ENCODE assay signal across 8 mouse cellular contexts in the genomic region with DNA sequence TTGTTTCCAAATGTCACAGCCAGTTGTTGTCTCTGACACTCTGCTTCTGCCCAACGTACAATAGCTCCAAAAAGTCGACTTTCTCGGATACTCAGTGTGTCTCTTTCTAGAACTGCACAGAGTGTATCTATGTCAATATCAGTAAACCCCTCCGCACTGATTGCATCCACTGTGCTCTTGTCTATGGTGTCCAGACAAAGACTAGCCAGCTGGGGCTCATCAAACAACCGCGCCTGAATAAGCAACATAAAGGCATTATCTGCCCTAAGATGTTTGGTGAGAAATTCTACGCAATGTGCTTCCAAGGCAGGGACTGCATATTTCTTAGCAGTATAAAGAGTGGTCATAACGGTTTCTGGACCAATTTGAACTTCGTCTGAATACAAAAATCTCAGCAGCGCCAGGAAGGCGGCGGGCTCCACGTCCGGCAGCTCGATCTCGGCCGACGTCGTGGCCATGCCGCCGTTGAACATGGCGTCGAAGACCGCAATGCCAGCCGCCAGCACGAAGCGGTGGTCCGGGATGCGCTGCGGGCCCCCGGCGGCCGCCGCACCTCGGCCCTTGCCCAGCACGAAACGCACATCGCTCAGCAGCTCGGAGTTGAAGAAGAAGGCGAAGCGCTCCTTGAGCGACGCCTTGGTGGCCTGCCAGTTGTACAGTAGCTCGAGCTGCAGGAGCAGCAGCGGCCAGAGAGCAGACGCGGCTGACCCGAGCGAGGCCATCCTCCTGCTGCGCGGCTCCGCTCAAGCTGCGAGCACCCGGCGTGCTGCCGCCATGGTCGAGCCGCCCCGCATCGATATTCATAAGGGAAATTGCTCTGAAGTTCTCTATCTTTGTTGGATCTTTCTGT. TPM values are rescaled to one million over a fixed set of nuclear protein-coding genes. Genes with fewer than 3 reads are reported as not detected.
DNase-seq lines count a peak whose midpoint lies in the region; ATAC-seq and TF ChIP-seq lines count a peak whose summit lies in the region.
"Not testable (repeated sequence)": the region's sequence is repeated elsewhere in the genome, so short reads cannot be mapped to it uniquely, and the experiment has no call there.
"Had no signal": no experiment of that assay in that cellular context is flagged by ENCODE, and none has a peak within 500 bp of the region (broad histone marks: within the 10 kb centered on the region; RNA-seq: fewer than 3 reads in every experiment).

No protein-coding gene starts in this region.

- not testable (repeated sequence) for H3K36me3 ChIP-seq in forebrain, embryonic 12.5 days (replicated peaks); heart, embryonic 16.5 days (ENCODE audit: control insufficient read depth, insufficient read depth); intestine, postnatal 0 days (ENCODE audit: control insufficient read depth, insufficient read depth); neural tube, embryonic 14.5 days (ENCODE audit: control insufficient read depth, insufficient read depth, low read length)

- not testable (repeated sequence) for H3K9me3 ChIP-seq in forebrain, embryonic 12.5 days; heart, embryonic 16.5 days (replicated peaks; ENCODE audit: control insufficient read depth, low read length); intestine, postnatal 0 days (ENCODE audit: control insufficient read depth); neural tube, embryonic 14.5 days (ENCODE audit: control insufficient read depth, low read length)

- peak overlapping the region; percentile 20; the same call in 1 of the 2 replicates for H3K4me3 ChIP-seq in forebrain, embryonic 12.5 days (replicated peaks)
- peak overlapping the region; percentile 37 for H3K4me3 ChIP-seq in heart, embryonic 16.5 days (ENCODE audit: low read length)
- H3K4me3 ChIP-seq in intestine, postnatal 0 days (ENCODE audit: low read depth, low read length), result peak overlapping the region; percentile 9; the same call in 1 of the 2 replicates
- peak overlapping the region; percentile 22; the same call in 1 of the 2 replicates for H3K4me3 ChIP-seq in neural tube, embryonic 14.5 days (ENCODE audit: low read depth, low read length)

- TF ChIP-seq CTCF in intestine, postnatal 0 days (IDR thresholded peaks at IDR 0.05; ENCODE audit: low read depth), result not testable (repeated sequence)

- H3K4me2 ChIP-seq in forebrain, embryonic 12.5 days, result peak overlapping the region; percentile 43
- H3K4me2 ChIP-seq in heart, embryonic 16.5 days (ENCODE audit: low read depth, low read length), result peak overlapping the region; percentile 60
- peak overlapping the region; percentile 52 for H3K4me2 ChIP-seq in intestine, postnatal 0 days (replicated peaks; ENCODE audit: low read depth)
- H3K4me2 ChIP-seq in neural tube, embryonic 14.5 days (ENCODE audit: low read depth, low read length), result peak overlapping the region; percentile 34

- not testable (repeated sequence) for H3K27ac ChIP-seq in forebrain, embryonic 12.5 days; heart, embryonic 16.5 days (ENCODE audit: low read length); intestine, postnatal 0 days (ENCODE audit: low read depth, low read length); neural tube, embryonic 14.5 days (ENCODE audit: low read depth, low read length)

- 0 out of 2 replicates have a peak, but pooled peaks have one; percentile 49 for ATAC-seq in forebrain, embryonic 12.5 days (ENCODE audit: low FRiP score)
- not testable (repeated sequence) for ATAC-seq in heart, embryonic 16.5 days (replicated peaks; ENCODE audit: extremely low read depth, insufficient read depth, low FRiP score); intestine, postnatal 0 days; neural tube, embryonic 14.5 days (ENCODE audit: low read depth)

- peak; percentile 7 for DNase-seq in embryo, embryonic 10.5 days (ENCODE audit: low spot score)
- DNase-seq in liver, result peak; percentile 3
- peak; percentile 2 for DNase-seq in mesoderm, embryonic 11.5 days (ENCODE audit: low read depth, low spot score)

- WGBS in forebrain, embryonic 12.5 days, result 49% methylated on average over 60 of the region's 60 CpGs
- 26% methylated on average over 60 of the region's 60 CpGs for WGBS in heart, embryonic 16.5 days
- WGBS in intestine, postnatal 0 days, result 43% methylated on average over 60 of the region's 60 CpGs
- WGBS in neural tube, embryonic 14.5 days, result 41% methylated on average over 60 of the region's 60 CpGs

- not testable (repeated sequence) for H3K4me1 ChIP-seq in forebrain, embryonic 12.5 days; heart, embryonic 16.5 days (ENCODE audit: control insufficient read depth, insufficient read depth, low read length); intestine, postnatal 0 days (replicated peaks; ENCODE audit: control insufficient read depth, insufficient read depth, low read length); neural tube, embryonic 14.5 days (ENCODE audit: control insufficient read depth, insufficient read depth, low read length)

- H3K9ac ChIP-seq in forebrain, embryonic 12.5 days; heart, embryonic 16.5 days (ENCODE audit: low read length); intestine, postnatal 0 days (ENCODE audit: low read depth, low read length); neural tube, embryonic 14.5 days (replicated peaks; ENCODE audit: low read depth, low read length): not testable (repeated sequence)

- H3K27me3 ChIP-seq in forebrain, embryonic 12.5 days; heart, embryonic 16.5 days (ENCODE audit: control insufficient read depth, insufficient read depth, low read length); intestine, postnatal 0 days (replicated peaks; ENCODE audit: control insufficient read depth, insufficient read depth, low read length); neural tube, embryonic 14.5 days (ENCODE audit: control insufficient read depth, insufficient read depth, low read length): not testable (repeated sequence)

RNA-seq across cellular contexts. Expression of a gene that starts 15.5 kb away (rescaled TPM):
- not detected in 2 replicates for polyA plus RNA-seq in forebrain, embryonic 12.5 days (2016; fragmentation: Nextera tagmentation; extraction: Ambion mirVana)
- 0.09 TPM in 2 replicates for polyA plus RNA-seq in heart, embryonic 16.5 days (2015; fragmentation: Nextera tagmentation; extraction: Ambion mirVana)
- not detected in 2 replicates for polyA plus RNA-seq in intestine, postnatal 0 days (2015; fragmentation: Nextera tagmentation; extraction: Ambion mirVana)
- 0.15 TPM in 1 of 2 replicates, not detected in the other for polyA plus RNA-seq in neural tube, embryonic 14.5 days (2014; fragmentation: Nextera tagmentation; extraction: Ambion mirVana)
- polyA plus RNA-seq: cerebellum, adult 2 months had no signal

RNA-seq across cellular contexts. Expression of a gene that starts 49.1 kb away (rescaled TPM):
- 8.3 and 8.7 TPM in 2 replicates for polyA plus RNA-seq in forebrain, embryonic 12.5 days (2016; fragmentation: Nextera tagmentation; extraction: Ambion mirVana)
- polyA plus RNA-seq in heart, embryonic 16.5 days (2015; fragmentation: Nextera tagmentation; extraction: Ambion mirVana), result 4.4 and 4.5 TPM in 2 replicates
- polyA plus RNA-seq in intestine, postnatal 0 days (2015; fragmentation: Nextera tagmentation; extraction: Ambion mirVana), result 1.2 and 1.4 TPM in 2 replicates
- polyA plus RNA-seq in neural tube, embryonic 14.5 days (2014; fragmentation: Nextera tagmentation; extraction: Ambion mirVana), result 8.7 and 9.1 TPM in 2 replicates
